Mouse (Mus musculus): Measurements from ENCODE around the gene Cwc25.

DNA sequence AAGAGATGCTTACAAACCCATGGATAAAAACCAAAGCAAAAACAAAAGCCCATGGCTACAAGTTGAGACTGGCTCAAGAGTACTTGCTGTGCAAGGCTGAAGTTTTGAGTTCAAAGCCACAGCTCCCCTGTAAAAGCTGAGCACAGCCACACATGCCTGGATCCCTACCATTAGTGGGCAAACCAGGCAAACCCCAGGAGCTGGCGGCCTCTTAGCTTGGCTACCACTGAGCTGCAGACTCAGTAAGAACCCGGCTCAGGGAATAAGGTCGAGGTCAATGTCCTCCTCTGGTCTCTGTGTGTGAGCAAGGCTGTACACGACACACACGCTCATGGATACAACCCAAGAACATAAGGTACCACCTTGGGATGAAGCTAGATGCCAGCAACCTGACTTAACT lies 17.9 kb downstream of the Cwc25 start:
- TF ChIP-seq CTCF (IDR thresholded peaks at IDR 0.05; ENCODE audit: low read depth, low read length), result no peak
- TF ChIP-seq POLR2A (IDR thresholded peaks at IDR 0.05; ENCODE audit: borderline replicate concordance, low read depth, low read length), result no peak
